Mouse (Mus musculus) embryo, embryonic 11.5 days (tissue): ENCODE measurements around the gene Lrig1.

ENCODE experiments used
- DNase-seq: peaks from one replicate; pipeline ENCODE4 v3.0.0-alpha.2; 2012; ENCODE audit warnings: low read depth, low spot score

Gene Lrig1

DNA sequence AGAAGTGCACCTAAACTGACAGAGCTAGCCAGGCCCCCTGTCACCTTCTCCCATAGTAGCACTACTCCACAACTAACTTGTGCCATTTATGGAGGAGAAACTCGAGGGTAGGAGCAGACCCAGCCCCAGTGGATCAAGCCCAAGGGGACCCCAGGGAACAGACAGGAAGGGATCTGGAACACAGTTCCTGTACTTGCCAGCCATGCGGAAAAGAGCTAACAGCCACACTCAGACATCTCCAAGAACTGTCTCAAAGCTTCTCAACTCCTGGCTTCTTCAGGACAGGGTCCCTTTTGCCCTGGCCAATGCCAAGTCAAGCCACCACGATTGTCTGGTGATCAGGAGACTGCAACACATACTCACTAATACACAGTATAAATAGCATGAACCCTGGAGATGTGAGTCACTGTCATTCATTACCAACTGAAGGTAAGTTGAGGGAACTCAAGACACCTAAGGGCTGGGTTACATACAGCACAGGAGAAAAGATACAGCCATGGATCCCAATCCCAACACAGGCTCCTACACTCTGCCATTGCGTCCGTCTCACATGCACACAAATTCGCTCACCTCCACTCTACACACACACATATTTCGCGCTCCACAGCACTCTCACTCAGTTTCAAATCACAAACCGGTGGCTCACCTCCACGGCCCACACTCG lies 1.3 kb downstream of the Lrig1 start:
- no peak for DNase-seq

GRCm38 (mm10) chr6:94697423-94697822 lies 2.5 kb downstream of the Lrig1 start:
- DNase-seq, result no peak

GRCm38 (mm10) chr6:94696182-94697080 lies 3.5 kb downstream of the Lrig1 start:
- no peak for DNase-seq

- DNase-seq, result no peak
These were observed 4.6 kb downstream of the Lrig1 start for GRCm38 (mm10) chr6:94695121-94695930.

GRCm38 (mm10) chr6:94694481-94694880 lies 5.5 kb downstream of the Lrig1 start:
- DNase-seq, result no peak

GRCm38 (mm10) chr6:94693091-94693490 lies 6.9 kb downstream of the Lrig1 start:
- DNase-seq, result no peak

GRCm38 (mm10) chr6:94692003-94692402 lies 8.0 kb downstream of the Lrig1 start:
- no peak for DNase-seq

DNA sequence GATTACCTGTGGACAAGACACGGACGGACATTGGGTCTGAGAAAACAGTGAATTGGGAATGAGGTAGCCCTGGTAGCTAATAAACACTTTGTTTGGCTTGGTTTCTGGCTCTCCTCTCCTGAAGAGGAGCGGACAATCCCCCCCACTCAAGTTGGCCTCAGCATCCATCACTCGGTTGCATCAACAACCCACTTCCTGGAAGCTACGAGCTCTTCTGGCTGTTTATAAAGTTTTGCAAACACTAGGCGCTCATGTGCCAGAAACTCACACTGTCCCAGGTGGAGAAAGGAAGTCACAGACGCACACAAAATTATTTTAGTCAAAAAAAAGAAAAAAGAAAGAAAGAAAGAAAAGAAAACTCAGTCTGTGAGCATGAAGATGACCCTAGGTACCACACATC lies 9.7 kb downstream of the Lrig1 start:
- DNase-seq, result no peak

GRCm38 (mm10) chr6:94688722-94689121 lies 11.2 kb downstream of the Lrig1 start:
- DNase-seq, result no peak

DNA sequence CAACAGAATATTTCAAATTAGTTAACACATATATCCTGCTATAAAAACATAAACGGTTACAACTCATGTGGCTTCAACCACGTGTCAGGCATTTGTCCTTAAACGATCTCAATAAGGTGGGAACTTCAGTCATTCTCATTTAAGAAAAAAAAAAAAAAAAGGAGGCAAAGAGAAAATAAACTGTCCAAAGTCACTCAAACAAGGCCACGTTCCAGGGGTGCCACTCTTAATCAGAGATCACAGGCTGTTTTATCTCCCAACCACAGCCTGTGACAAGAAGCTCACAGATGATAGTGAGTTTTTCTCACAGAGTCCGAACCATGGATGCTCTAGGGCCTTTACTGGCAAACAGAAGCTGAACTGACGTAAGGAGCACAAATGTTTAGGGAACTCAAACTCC lies 13.9 kb downstream of the Lrig1 start:
- DNase-seq, result no peak

- DNase-seq, result no peak
These were observed 14.3 kb downstream of the Lrig1 start for GRCm38 (mm10) chr6:94685611-94686010.

- DNase-seq, result no peak
These were observed 15.0 kb downstream of the Lrig1 start for GRCm38 (mm10) chr6:94684844-94685557.

DNA sequence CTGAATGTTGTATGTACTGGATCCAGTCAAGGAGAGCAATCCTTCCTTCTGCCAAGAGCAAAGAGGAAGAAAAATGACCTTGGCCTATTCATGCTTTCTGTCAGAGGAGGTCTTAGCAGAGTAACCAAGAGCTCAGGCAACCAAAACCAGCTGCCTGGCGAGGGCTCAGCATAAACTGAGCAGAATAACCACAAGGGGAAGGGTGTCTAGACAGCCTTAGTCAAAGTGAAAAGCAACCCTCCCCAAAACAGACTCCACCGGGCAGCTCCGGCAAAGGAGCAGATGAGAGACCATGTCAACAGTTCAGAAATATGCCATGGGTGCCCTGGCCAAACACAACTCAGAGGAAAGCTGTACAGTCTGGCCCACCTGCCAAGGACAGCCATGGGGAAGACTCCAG lies 16.3 kb downstream of the Lrig1 start:
- no peak for DNase-seq

DNA sequence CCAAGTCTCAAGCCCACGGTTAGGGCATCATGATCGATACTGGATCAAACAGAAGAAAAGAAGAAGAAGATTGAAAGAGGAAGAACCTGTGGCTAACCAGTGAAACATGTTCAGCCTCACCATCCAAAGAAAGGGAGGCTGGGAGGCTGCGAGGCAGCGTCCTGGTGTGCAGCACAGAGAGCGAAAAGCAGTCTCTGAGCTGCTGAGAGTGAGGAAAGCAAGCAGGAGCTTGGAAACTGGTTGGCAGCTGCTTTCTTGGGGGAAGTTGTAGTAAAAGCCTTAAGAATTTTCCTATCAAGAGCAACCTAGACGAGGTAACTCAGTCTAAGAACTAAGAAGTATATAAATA lies 17.7 kb downstream of the Lrig1 start:
- no peak for DNase-seq

GRCm38 (mm10) chr6:94681446-94682269 lies 18.3 kb downstream of the Lrig1 start:
- DNase-seq, result no peak

- DNase-seq, result no peak
These were observed 19.1 kb downstream of the Lrig1 start for GRCm38 (mm10) chr6:94680760-94681445.

- no peak for DNase-seq
These were observed 20.7 kb downstream of the Lrig1 start for GRCm38 (mm10) chr6:94679249-94679648.

- no peak for DNase-seq
These were observed 21.4 kb downstream of the Lrig1 start for GRCm38 (mm10) chr6:94678377-94679164.

DNA sequence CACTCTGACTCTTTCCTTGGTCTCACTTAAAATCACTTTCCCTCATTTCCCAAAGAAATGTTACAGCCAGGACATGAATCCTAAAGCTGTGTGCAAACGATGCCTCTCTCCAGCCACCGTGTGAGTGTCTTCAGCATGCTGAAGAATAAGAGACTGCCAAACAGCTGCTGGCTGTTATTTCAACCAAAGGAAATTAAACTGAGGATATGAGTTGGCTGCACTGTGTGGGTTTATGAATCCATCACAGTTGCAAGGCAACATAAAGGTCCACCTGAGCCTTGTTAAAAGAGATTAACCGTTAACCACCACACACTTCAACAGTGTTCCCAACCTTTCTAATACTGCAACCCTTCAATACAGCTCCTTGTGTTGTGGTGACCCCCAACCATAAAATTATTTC lies 22.5 kb downstream of the Lrig1 start:
- DNase-seq, result no peak
